Mouse (Mus musculus) E14TG2a.4 (cell line): ENCODE measurements around the gene Lmntd1.

Experiments
- H3K27me3 ChIP-seq: 2 replicates; pipeline ENCODE4 v1.6.1; 2014; ENCODE audit warnings: low read length, control low read depth; ENCODE audit not compliant: insufficient read depth
- H3K36me3 ChIP-seq: 2 replicates; pipeline ENCODE4 v1.6.1; 2014; ENCODE audit warnings: low read length, control low read depth; ENCODE audit not compliant: insufficient read depth
- H3K4me1 ChIP-seq: replicated peaks from 2 replicates; pipeline ENCODE4 v1.6.1; 2014; ENCODE audit warnings: low read depth, low read length, control low read depth
- H3K4me3 ChIP-seq: replicated peaks from 2 replicates; pipeline ENCODE4 v1.5.1; 2014; ENCODE audit warnings: mild to moderate bottlenecking, low read length
- H3K9me3 ChIP-seq: 2 replicates; pipeline ENCODE4 v1.6.1; 2014; ENCODE audit warnings: low read length, control low read depth
- CTCF ChIP-seq: conservative IDR thresholded peaks from 2 replicates; pipeline ENCODE4 v1.5.1; 2014; ENCODE audit warnings: low read length
- NANOG ChIP-seq: IDR thresholded peaks from 2 replicates; pipeline ENCODE4 v1.6.1; 2014; ENCODE audit warnings: borderline replicate concordance, low read length, mixed read lengths
- POU5F1 ChIP-seq: IDR thresholded peaks from 2 replicates; pipeline ENCODE4 v1.6.1; 2014; ENCODE audit warnings: low read length, borderline replicate concordance

The Lmntd1 gene

DNA sequence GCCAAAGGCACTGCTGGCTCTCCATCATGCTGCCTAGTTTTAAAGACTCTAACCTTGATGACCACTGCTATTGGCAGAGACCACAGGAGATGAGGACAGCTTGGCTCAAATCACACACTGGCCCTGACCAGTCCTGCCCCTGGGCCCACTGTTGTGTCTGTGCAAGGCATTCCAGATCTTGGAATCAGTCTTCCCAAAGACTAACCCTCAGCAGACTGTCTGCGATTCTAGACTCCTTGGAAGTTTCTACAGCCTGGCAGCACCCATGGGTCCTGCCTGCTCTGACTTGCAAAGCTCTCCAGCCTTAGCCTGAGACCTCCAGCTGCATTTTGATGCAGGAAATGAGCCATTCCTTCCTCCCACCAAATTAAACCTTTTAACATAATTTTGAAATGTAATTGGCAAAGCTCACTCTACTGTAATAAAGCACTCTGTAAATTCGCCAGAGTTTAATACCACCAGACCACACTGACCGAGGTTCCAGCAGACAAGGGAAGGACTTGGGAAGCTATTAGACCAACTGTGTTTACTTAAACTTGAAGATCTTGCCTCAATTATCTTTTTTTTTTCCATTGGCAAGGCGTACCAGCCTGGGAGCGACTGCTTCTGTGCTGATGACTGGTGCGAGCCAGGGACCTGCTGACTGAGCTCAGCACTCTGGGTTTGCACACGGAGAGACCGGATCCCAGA lies 168.2 kb downstream of the Lmntd1 start:
- Histone ChIP-seq H3K36me3 (no peaks in the 10 kb centered on the region), H3K4me1 (no peaks in the 10 kb centered on the region), H3K9me3 (no peaks in the 10 kb centered on the region), H3K27me3 (peaks cover 2% of the 10 kb centered on the region; the same call in 1 of the 2 replicates), H3K4me3 (no peak overlapping the region)
- TF ChIP-seq NANOG, result no peak
- no peak for TF ChIP-seq CTCF
- TF ChIP-seq POU5F1, result no peak

DNA sequence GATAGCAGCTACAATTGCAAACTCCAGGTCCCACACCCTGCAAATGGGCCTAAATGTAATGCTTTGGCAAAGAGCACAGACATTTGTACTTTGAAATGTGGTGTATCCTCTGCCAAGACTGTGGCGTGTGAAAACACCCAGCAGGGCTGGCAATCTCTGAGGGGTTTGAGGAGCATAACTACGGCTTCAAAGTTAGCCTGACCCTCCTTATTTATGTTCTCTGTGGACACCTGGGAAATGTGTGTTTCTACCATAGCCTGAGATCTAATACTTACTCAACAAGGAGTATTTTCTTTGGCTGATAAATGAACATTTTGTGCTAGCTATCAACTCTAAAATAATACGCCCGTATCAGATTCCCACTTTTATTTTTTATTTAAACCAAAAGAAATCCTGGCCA lies 168.7 kb downstream of the Lmntd1 start:
- no peak overlapping the region for H3K4me3 ChIP-seq
- no peaks in the 10 kb centered on the region for H3K36me3 ChIP-seq
- H3K4me1 ChIP-seq, result no peaks in the 10 kb centered on the region
- no peaks in the 10 kb centered on the region for H3K9me3 ChIP-seq
- TF ChIP-seq NANOG (no peak), CTCF (no peak), POU5F1 (no peak)
- H3K27me3 ChIP-seq, result peaks cover 5% of the 10 kb centered on the region

DNA sequence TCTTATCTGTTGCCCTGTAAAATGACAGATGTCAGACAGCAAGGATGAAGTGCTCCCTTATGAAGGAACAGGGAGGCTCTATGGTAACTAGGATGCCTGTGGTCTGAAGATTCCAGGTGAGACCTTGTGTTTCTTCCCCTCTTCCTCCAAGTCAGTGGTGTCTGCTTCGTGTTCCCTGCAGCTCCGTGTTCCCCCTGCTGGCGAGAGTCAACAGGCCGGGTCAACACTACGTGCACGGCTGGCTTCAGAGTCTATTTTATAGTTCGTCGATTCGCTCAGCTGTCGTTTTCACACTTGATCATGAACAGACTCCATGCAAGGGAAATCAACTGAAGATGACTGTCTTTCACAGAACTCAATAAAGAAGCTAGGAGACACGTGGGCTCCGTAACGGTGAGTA lies 171.3 kb downstream of the Lmntd1 start:
- Histone ChIP-seq H3K36me3 (no peaks in the 10 kb centered on the region), H3K27me3 (peaks cover 5% of the 10 kb centered on the region), H3K4me3 (no peak overlapping the region), H3K4me1 (no peaks in the 10 kb centered on the region), H3K9me3 (no peaks in the 10 kb centered on the region)
- TF ChIP-seq NANOG (no peak), POU5F1 (no peak), CTCF (no peak)

DNA sequence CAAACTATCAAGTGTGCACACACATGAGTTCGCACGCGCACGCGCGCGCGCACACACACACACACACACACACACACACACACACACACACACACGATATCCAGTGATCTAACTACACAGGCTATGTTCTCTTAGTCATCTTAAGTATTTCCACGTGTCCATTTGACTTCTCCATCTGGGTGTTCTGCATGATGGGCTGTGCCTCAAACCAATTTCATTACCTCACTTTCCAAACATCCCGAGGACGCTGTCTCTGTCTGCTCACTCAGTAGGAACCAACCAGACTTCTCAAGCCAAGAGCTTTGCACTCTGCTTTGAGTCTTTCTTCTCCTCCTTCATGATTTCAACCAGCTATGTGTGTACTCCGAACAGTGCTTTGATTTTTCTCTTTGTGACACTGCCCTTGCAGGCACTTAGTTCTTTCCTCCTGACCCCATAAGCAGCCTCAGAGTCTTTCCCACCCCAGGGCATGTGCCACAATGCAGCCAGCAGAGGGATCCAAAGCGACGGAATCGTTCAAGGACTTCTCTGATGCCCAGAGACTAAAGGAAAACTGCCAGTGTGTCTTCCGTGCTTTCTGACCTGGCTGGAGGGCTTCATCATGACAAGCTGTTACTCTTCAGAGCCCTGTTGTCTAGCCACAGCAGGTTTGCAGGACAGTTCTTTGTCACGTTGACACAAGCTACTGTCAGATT lies 172.6 kb downstream of the Lmntd1 start:
- Histone ChIP-seq H3K4me3 (no peak overlapping the region), H3K27me3 (peaks cover 5% of the 10 kb centered on the region), H3K4me1 (no peaks in the 10 kb centered on the region), H3K36me3 (no peaks in the 10 kb centered on the region), H3K9me3 (no peaks in the 10 kb centered on the region)
- TF ChIP-seq CTCF, result no peak
- TF ChIP-seq POU5F1, result no peak

DNA sequence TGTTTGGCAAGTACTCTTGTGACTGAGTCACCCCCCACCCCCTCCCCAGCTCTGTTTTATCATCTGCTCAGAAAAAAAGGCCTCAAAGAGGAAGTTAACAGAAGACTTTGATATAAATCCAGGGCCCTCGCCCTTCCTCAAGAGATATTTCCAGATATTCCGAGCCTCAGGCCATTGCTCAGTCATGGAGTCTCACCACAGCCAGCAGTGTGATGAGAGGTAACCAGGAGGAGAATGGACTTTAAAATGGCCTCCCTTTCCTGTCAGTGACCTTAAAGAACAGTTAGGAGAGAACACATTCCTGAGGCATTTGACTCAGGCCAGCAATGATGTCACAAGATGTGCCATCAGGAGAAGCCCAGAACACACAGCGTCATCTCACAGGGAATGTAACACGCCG lies 175.3 kb downstream of the Lmntd1 start:
- TF ChIP-seq NANOG (no peak), POU5F1 (no peak), CTCF (no peak)
- Histone ChIP-seq H3K36me3 (no peaks in the 10 kb centered on the region), H3K4me3 (no peak overlapping the region), H3K27me3 (peaks cover 5% of the 10 kb centered on the region), H3K4me1 (peaks cover 15% of the 10 kb centered on the region), H3K9me3 (no peaks in the 10 kb centered on the region)

DNA sequence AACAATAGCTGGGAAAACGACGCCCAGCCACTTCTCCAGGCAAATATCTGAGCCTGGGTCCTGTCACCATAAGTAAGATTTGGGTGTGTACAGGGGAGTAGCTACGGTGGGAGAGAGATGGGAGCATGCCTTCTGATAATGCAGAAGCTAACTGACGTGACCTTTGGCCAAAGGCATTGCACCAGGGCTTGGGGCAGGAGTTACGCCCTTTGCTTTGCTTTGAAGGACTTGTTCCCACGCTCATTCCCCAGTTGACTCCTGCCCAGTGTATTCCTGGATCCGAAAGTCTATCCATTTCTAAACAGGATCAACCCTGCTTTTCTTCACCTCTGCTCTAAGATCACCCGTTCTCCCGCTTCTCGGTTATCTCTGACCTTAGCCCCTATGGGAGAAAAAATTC lies 178.4 kb downstream of the Lmntd1 start:
- TF ChIP-seq CTCF (no peak), POU5F1 (no peak), NANOG (no peak)
- Histone ChIP-seq H3K27me3 (peaks cover 3% of the 10 kb centered on the region), H3K9me3 (no peaks in the 10 kb centered on the region), H3K4me1 (peaks cover 15% of the 10 kb centered on the region), H3K36me3 (no peaks in the 10 kb centered on the region), H3K4me3 (no peak overlapping the region)

DNA sequence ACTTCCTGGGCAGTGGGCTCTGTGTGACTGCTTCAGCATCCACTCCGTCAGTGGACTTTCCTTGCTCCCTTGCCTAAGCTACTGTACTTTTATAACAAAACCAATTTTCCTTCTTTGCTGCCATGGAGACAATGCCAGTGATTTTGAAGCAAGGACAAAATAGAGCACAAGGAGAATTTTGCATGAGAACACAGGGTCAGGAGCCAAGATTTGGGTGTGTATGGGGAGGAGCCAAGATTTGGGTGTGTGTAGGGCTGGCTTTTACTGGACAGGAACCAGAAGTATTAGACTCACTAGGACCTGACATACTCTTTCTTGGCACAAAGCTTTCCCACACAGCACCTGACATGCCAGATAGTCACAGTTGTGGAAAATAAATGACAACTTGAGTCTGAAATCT lies 179.0 kb downstream of the Lmntd1 start:
- H3K4me3 ChIP-seq, result no peak overlapping the region
- H3K9me3 ChIP-seq, result no peaks in the 10 kb centered on the region
- H3K36me3 ChIP-seq, result no peaks in the 10 kb centered on the region
- peaks cover 15% of the 10 kb centered on the region for H3K4me1 ChIP-seq
- H3K27me3 ChIP-seq, result no peaks in the 10 kb centered on the region; the same call in 1 of the 2 replicates
- TF ChIP-seq CTCF, result no peak
- no peak for TF ChIP-seq POU5F1
- no peak for TF ChIP-seq NANOG

DNA sequence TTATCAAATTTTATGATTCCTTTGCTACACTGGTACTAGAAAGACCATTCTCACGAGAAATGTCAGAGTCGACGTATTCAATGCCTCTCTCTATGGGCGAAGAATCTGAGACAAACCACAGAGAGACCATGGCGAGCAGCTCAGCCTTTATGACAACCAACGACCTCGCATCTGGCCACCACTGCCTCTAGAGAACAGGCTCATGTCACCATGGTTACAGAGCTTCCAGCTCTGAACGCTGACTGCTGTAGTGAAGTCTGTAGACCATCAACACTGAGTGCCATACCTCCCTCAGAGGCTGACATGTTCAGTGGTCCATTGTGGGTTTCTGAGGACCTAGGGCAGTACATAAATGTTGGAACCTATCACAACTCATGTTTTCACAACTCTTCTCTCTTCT lies 180.2 kb downstream of the Lmntd1 start:
- Histone ChIP-seq H3K9me3 (no peaks in the 10 kb centered on the region), H3K36me3 (no peaks in the 10 kb centered on the region), H3K27me3 (peaks cover 3% of the 10 kb centered on the region; the same call in 1 of the 2 replicates), H3K4me1 (peaks cover 15% of the 10 kb centered on the region), H3K4me3 (no peak overlapping the region)
- TF ChIP-seq CTCF (no peak), POU5F1 (no peak), NANOG (no peak)
